Mouse (Mus musculus): ENCODE measurements around the gene Kif21b. TPM values are rescaled to one million over a fixed set of nuclear protein-coding genes. Genes with fewer than 3 reads are reported as not detected.
A peak's percentile ranks its signal among the peaks of the same experiment; 100 is the strongest.

Gene Kif21b
- polyA plus RNA-seq, 1 experiment from 2014 or later, result 2.8 TPM

DNA sequence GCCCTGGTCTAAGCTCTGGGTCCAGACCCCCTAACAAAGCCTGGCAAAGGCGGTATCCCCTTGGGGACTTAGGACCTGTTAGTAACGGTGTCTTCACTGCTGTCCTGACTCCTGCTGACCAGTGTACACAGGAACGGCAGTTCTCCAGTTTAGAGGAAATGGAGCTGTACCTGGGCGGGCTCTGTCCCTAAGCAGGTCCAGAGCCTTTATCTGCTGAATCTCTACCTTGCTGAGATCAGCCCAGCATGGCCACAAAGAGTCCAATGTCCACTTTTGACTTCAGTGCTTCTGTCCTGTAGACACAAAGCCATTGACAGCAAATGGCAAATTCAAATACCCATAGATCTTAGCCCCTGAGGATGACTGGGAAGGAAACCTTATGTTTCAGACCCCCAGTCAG, 25.8 kb downstream of the Kif21b start:
- ATAC-seq (ENCODE audit: low read depth), result no peak
- Histone ChIP-seq H3K9me3 (ENCODE audit: control insufficient read depth, low read length) (no peaks in the 10 kb centered on the region), H3K4me1 (ENCODE audit: control insufficient read depth, insufficient read depth, low read length) (no peaks in the 10 kb centered on the region), H3K9ac (ENCODE audit: low read depth, low read length) (no peak overlapping the region), H3K4me2 (ENCODE audit: low read depth, low read length) (no peak overlapping the region), H3K27ac (replicated peaks; ENCODE audit: low read depth, low read length) (no peak overlapping the region), H3K36me3 (ENCODE audit: control insufficient read depth, insufficient read depth, low read length) (peaks cover 52% of the 10 kb centered on the region), H3K4me3 (ENCODE audit: low read depth, low read length) (no peak overlapping the region), H3K27me3 (replicated peaks; ENCODE audit: control insufficient read depth, insufficient read depth, low read length) (no peaks in the 10 kb centered on the region)
- 83% methylated on average over 4 of the region's 4 CpGs for WGBS
- DNase-seq (ENCODE audit: low spot score), result no peak

DNA sequence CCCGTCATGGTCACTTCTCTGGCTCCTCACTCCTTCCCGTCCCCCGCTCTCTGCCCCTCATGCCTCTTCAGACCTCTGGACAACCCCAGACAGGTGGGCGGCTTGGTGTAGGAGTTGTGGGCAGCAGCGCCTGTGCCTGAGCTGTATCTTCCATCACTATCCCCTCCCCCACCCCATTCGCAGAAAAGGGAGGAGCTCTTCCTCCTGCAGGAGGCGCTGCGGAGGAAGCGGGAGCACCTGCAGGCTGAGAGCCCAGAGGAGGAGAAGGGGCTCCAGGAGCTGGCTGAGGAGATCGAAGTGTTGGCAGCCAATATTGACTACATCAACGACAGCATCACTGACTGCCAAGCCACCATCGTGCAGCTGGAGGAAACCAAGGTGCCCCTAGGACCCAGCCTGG, 28.6 kb downstream of the Kif21b start:
- no peaks in the 10 kb centered on the region for H3K9me3 ChIP-seq (ENCODE audit: control insufficient read depth, low read length)
- ATAC-seq (ENCODE audit: low read depth), result no peak
- no peaks in the 10 kb centered on the region for H3K4me1 ChIP-seq (ENCODE audit: control insufficient read depth, insufficient read depth, low read length)
- no peaks in the 10 kb centered on the region for H3K27me3 ChIP-seq (replicated peaks; ENCODE audit: control insufficient read depth, insufficient read depth, low read length)
- no peak overlapping the region for H3K4me2 ChIP-seq (ENCODE audit: low read depth, low read length)
- H3K4me3 ChIP-seq (ENCODE audit: low read depth, low read length), result no peak overlapping the region
- DNase-seq (ENCODE audit: low spot score), result no peak
- H3K9ac ChIP-seq (ENCODE audit: low read depth, low read length), result no peak overlapping the region
- WGBS, result 46% methylated on average over 12 of the region's 12 CpGs
- H3K27ac ChIP-seq (replicated peaks; ENCODE audit: low read depth, low read length), result no peak overlapping the region
- peaks cover 56% of the 10 kb centered on the region for H3K36me3 ChIP-seq (ENCODE audit: control insufficient read depth, insufficient read depth, low read length)

DNA sequence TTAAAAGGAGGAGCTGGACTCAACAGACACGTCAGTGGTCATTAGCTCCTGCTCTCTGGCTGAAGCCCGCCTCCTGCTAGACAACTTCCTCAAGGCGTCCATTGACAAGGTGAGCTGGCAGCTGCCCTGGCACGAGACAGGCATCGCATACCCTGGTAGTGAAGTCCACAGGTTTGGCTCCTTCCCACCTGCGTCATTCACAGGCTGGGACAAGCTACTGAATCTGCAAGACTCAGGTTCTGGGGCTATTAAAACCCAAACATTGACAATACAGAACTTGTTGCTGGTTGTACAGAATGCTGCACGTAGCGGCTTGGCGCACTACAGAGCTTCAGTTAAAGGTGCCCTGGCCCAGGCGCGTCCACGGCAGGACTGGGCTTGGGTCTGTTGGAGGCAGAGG, 29.1 kb downstream of the Kif21b start:
- Histone ChIP-seq H3K9ac (ENCODE audit: low read depth, low read length) (no peak overlapping the region), H3K4me3 (ENCODE audit: low read depth, low read length) (no peak overlapping the region), H3K4me2 (ENCODE audit: low read depth, low read length) (no peak overlapping the region), H3K27me3 (replicated peaks; ENCODE audit: control insufficient read depth, insufficient read depth, low read length) (no peaks in the 10 kb centered on the region), H3K4me1 (ENCODE audit: control insufficient read depth, insufficient read depth, low read length) (no peaks in the 10 kb centered on the region), H3K36me3 (ENCODE audit: control insufficient read depth, insufficient read depth, low read length) (peaks cover 60% of the 10 kb centered on the region), H3K9me3 (ENCODE audit: control insufficient read depth, low read length) (no peaks in the 10 kb centered on the region), H3K27ac (replicated peaks; ENCODE audit: low read depth, low read length) (no peak overlapping the region)
- no peak for ATAC-seq (ENCODE audit: low read depth)
- WGBS, result 80% methylated on average over 12 of the region's 12 CpGs
- DNase-seq (ENCODE audit: low spot score), result no peak

DNA sequence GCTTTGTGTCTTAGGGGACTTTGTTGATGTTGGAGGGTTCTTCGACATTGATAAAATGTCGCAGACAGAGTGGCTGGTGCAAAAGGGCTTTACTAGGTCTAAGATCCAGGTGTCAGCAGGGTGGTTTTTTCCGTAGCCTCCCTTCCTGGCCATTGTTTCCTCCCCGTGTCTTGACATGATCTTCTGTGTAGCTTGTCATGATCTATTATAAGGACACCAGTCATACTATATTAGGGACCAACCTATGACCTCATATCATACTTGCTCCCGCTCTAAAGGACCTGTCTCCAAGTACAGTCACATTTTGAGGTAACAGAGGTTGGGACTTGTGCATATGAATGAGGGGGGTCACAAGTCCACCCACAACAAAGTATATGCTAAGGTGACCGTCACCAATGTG, 29.7 kb downstream of the Kif21b start:
- WGBS, result 90% methylated on average over 6 of the region's 6 CpGs
- Histone ChIP-seq H3K9ac (ENCODE audit: low read depth, low read length) (no peak overlapping the region), H3K36me3 (ENCODE audit: control insufficient read depth, insufficient read depth, low read length) (peaks cover 60% of the 10 kb centered on the region), H3K4me3 (ENCODE audit: low read depth, low read length) (no peak overlapping the region), H3K27ac (replicated peaks; ENCODE audit: low read depth, low read length) (no peak overlapping the region), H3K27me3 (replicated peaks; ENCODE audit: control insufficient read depth, insufficient read depth, low read length) (no peaks in the 10 kb centered on the region), H3K9me3 (ENCODE audit: control insufficient read depth, low read length) (no peaks in the 10 kb centered on the region), H3K4me2 (ENCODE audit: low read depth, low read length) (no peak overlapping the region), H3K4me1 (ENCODE audit: control insufficient read depth, insufficient read depth, low read length) (no peaks in the 10 kb centered on the region)
- no peak for ATAC-seq (ENCODE audit: low read depth)
- no peak for DNase-seq (ENCODE audit: low spot score)

DNA sequence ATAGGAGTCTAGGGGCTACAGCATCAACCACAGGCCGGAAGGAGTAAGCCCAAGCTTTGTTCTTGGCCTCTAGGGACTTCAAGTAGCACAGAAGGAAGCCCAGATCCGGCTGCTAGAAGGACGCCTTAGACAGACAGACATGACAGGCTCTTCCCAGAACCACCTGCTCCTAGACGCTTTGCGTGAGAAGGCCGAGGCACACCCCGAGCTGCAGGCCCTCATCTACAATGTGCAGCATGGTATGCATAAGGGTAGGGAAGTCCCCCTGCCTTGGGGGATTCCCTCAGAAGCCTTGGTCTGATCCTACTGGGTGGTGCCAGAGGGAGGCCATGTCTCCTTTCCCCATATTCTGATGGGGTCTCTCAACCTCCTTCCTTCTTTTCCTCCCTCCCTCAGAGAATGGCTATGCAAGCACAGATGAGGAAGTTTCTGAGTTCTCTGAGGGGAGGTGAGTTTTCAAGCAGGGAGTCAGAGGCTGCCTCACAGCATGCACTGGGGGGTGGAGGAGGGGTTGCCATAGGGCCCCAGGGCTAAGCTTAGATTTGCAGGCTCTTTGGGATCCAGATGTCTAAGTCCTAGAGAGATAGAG, 30.2 kb downstream of the Kif21b start:
- H3K27ac ChIP-seq (replicated peaks; ENCODE audit: low read depth, low read length), result no peak overlapping the region
- WGBS, result 81% methylated on average over 7 of the region's 7 CpGs
- H3K4me1 ChIP-seq (ENCODE audit: control insufficient read depth, insufficient read depth, low read length), result no peaks in the 10 kb centered on the region
- H3K4me3 ChIP-seq (ENCODE audit: low read depth, low read length), result no peak overlapping the region
- DNase-seq (ENCODE audit: low spot score) (no peak), ATAC-seq (ENCODE audit: low read depth) (no peak)
- H3K9ac ChIP-seq (ENCODE audit: low read depth, low read length), result no peak overlapping the region
- H3K9me3 ChIP-seq (ENCODE audit: control insufficient read depth, low read length), result no peaks in the 10 kb centered on the region
- no peaks in the 10 kb centered on the region for H3K27me3 ChIP-seq (replicated peaks; ENCODE audit: control insufficient read depth, insufficient read depth, low read length)
- peaks cover 55% of the 10 kb centered on the region for H3K36me3 ChIP-seq (ENCODE audit: control insufficient read depth, insufficient read depth, low read length)
- no peak overlapping the region for H3K4me2 ChIP-seq (ENCODE audit: low read depth, low read length)

DNA sequence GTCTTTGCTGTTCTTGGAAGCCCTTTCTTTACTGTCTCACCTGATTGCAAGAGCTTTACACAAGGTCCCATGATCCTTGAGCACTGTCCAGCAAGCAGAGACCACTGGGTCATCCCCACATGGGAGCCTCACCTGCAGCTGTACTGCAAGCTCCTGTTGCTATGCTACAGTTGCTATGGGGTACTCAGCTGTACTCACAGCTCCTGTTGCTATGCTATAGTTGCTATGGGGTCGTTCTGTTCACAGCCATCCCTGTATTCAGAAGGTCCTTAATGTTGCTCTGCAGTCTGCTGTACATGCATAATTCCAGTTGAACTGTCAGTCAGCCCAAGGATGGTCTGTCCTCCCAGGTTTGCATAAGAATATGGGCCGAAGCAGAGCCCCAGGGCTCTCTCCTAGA, 34.2 kb downstream of the Kif21b start:
- H3K9ac ChIP-seq (ENCODE audit: low read depth, low read length), result no peak overlapping the region
- H3K4me1 ChIP-seq (ENCODE audit: control insufficient read depth, insufficient read depth, low read length), result no peaks in the 10 kb centered on the region
- H3K27me3 ChIP-seq (replicated peaks; ENCODE audit: control insufficient read depth, insufficient read depth, low read length), result no peaks in the 10 kb centered on the region
- H3K4me2 ChIP-seq (ENCODE audit: low read depth, low read length), result no peak overlapping the region
- ATAC-seq (ENCODE audit: low read depth) (no peak), DNase-seq (ENCODE audit: low spot score) (no peak)
- H3K36me3 ChIP-seq (ENCODE audit: control insufficient read depth, insufficient read depth, low read length), result peaks cover 33% of the 10 kb centered on the region
- H3K4me3 ChIP-seq (ENCODE audit: low read depth, low read length), result no peak overlapping the region
- 50% methylated on average over 2 of the region's 2 CpGs for WGBS
- no peaks in the 10 kb centered on the region for H3K9me3 ChIP-seq (ENCODE audit: control insufficient read depth, low read length)
- H3K27ac ChIP-seq (replicated peaks; ENCODE audit: low read depth, low read length), result no peak overlapping the region

DNA sequence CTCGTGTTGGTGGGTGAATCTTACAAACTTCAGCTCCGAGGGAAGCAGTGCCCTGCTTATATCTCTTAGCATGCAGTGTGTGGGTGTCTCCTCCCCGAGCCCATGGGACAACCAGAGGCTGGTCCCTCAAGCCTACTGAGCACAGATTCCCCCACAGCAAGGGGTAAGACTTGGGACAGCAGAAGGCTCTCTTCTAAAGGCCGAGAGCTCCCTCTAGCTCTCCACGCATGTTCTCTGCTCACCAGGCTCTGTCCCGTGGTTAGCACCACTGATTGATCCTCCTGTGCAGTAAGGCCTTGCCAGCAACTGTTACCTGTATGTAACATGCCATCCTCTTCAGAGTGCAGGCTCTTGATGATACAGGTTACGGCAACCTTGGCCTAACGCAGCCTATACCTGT, 36.5 kb downstream of the Kif21b start:
- no peak for ATAC-seq (ENCODE audit: low read depth)
- H3K9ac ChIP-seq (ENCODE audit: low read depth, low read length), result no peak overlapping the region
- H3K36me3 ChIP-seq (ENCODE audit: control insufficient read depth, insufficient read depth, low read length), result peaks cover 33% of the 10 kb centered on the region; the same call in 1 of the 2 replicates
- no peak overlapping the region for H3K4me2 ChIP-seq (ENCODE audit: low read depth, low read length)
- no peaks in the 10 kb centered on the region for H3K4me1 ChIP-seq (ENCODE audit: control insufficient read depth, insufficient read depth, low read length)
- no peaks in the 10 kb centered on the region for H3K27me3 ChIP-seq (replicated peaks; ENCODE audit: control insufficient read depth, insufficient read depth, low read length)
- H3K27ac ChIP-seq (replicated peaks; ENCODE audit: low read depth, low read length), result no peak overlapping the region
- WGBS, result 66% methylated on average over 8 of the region's 8 CpGs
- DNase-seq (ENCODE audit: low spot score), result peak; percentile 56
- H3K4me3 ChIP-seq (ENCODE audit: low read depth, low read length), result no peak overlapping the region
- no peaks in the 10 kb centered on the region for H3K9me3 ChIP-seq (ENCODE audit: control insufficient read depth, low read length)

DNA sequence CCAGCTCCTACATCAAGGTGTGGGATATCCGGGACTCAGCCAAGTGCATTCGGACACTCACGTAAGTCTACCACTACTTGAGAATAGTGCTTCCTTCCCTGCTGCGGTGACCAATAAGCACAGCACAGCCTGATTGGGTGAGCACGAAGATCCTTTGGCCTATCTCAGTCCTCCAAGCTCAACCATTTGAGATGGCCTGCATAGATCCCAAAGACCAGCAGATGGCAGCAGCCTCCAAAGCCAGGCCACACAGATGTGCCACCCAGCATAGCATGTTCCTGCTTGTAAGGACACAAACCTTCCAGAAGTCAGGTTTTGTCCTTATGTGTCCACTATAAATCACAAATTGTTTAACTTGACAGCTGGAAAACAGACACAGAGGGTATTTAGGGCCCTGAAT, 38.9 kb downstream of the Kif21b start:
- peak; percentile 92 for DNase-seq (ENCODE audit: low spot score)
- H3K9ac ChIP-seq (ENCODE audit: low read depth, low read length), result no peak overlapping the region
- no peak overlapping the region for H3K4me2 ChIP-seq (ENCODE audit: low read depth, low read length)
- WGBS, result 7% methylated on average over 5 of the region's 5 CpGs
- H3K36me3 ChIP-seq (ENCODE audit: control insufficient read depth, insufficient read depth, low read length), result peaks cover 20% of the 10 kb centered on the region; the same call in 1 of the 2 replicates
- no peaks in the 10 kb centered on the region for H3K4me1 ChIP-seq (ENCODE audit: control insufficient read depth, insufficient read depth, low read length)
- H3K27ac ChIP-seq (replicated peaks; ENCODE audit: low read depth, low read length), result no peak overlapping the region
- no peak overlapping the region for H3K4me3 ChIP-seq (ENCODE audit: low read depth, low read length)
- H3K9me3 ChIP-seq (ENCODE audit: control insufficient read depth, low read length), result no peaks in the 10 kb centered on the region
- no peaks in the 10 kb centered on the region for H3K27me3 ChIP-seq (replicated peaks; ENCODE audit: control insufficient read depth, insufficient read depth, low read length)
- peak; percentile 76 for ATAC-seq (ENCODE audit: low read depth)

DNA sequence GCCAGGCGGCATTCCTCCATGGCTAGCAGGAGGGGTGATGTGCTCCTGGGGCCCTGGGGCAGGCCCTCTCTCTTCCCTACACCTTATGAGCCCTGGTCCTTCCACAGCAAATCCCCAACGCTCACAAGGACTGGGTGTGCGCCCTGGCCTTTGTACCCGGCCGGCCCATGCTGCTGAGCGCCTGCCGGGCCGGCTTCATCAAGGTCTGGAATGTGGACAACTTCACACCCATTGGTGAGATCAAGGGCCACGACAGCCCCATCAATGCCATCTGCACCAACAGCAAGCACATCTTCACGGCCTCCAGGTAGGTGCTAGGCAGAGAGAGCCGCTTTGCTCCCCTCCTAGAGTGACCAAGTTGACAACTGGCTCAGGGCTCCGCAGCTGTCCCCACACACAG, 41.5 kb downstream of the Kif21b start:
- no peak for DNase-seq (ENCODE audit: low spot score)
- H3K4me1 ChIP-seq (ENCODE audit: control insufficient read depth, insufficient read depth, low read length), result no peaks in the 10 kb centered on the region
- H3K9ac ChIP-seq (ENCODE audit: low read depth, low read length), result no peak overlapping the region
- ATAC-seq (ENCODE audit: low read depth), result no peak
- peaks cover 22% of the 10 kb centered on the region; the same call in 1 of the 2 replicates for H3K36me3 ChIP-seq (ENCODE audit: control insufficient read depth, insufficient read depth, low read length)
- no peak overlapping the region for H3K4me3 ChIP-seq (ENCODE audit: low read depth, low read length)
- no peaks in the 10 kb centered on the region for H3K9me3 ChIP-seq (ENCODE audit: control insufficient read depth, low read length)
- no peaks in the 10 kb centered on the region for H3K27me3 ChIP-seq (replicated peaks; ENCODE audit: control insufficient read depth, insufficient read depth, low read length)
- no peak overlapping the region for H3K27ac ChIP-seq (replicated peaks; ENCODE audit: low read depth, low read length)
- H3K4me2 ChIP-seq (ENCODE audit: low read depth, low read length), result no peak overlapping the region
- 80% methylated on average over 12 of the region's 12 CpGs for WGBS
